In the genomic region with DNA sequence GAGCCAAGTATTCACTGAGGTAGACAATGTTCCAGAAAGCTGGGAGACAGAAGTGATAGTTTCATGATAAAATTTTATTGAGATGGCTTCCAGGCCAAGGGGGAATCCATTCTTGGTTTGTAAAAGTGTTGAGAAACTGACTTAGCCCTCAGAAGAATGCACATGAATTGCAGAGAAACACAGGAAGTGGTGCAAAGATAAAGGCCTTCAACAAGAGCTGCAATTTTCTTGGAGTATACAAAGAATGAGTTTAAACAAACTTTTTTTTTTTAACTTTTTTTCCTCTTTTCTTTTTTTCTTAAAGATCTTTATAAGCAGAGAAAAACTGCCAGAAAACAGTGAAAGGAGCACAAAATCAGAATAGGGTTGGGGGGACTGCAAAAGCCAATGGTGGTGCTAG, we compare ENCODE assay signal across 10 mouse cellular contexts. TPM values are rescaled to one million over a fixed set of nuclear protein-coding genes. Genes with fewer than 3 reads are reported as not detected.
DNase-seq lines count a peak whose midpoint lies in the region; ATAC-seq and TF ChIP-seq lines count a peak whose summit lies in the region.
"Had no signal": no experiment of that assay in that cellular context is flagged by ENCODE, and none has a peak within 500 bp of the region (broad histone marks: within the 10 kb centered on the region; RNA-seq: fewer than 3 reads in every experiment).

No protein-coding gene starts in this region.

- no peak for DNase-seq in kidney, adult 2 months
- DNase-seq in intestine, embryonic 14.5 days (ENCODE audit: low spot score) = no peak
- no peak for DNase-seq in cerebellum, adult 18-20 months
- DNase-seq in embryo, embryonic 10.5 days (ENCODE audit: low spot score) = no peak
- DNase-seq in layer of hippocampus, postnatal 14 days (ENCODE audit: low spot score in 2 of 2) = no peak

- ATAC-seq in kidney, embryonic 15.5 days (replicated peaks; ENCODE audit: low FRiP score) = no peak
- no peak for ATAC-seq in intestine, embryonic 14.5 days (replicated peaks; ENCODE audit: low FRiP score, low TSS enrichment, low read depth)

- TF ChIP-seq CTCF in kidney, adult 2 months (conservative IDR thresholded peaks at IDR 0.05; ENCODE audit: insufficient read depth, insufficient read length, low read depth, low read length) = no peak

- no peaks in the 10 kb centered on the region for H3K27me3 ChIP-seq in kidney, embryonic 15.5 days
- no peaks in the 10 kb centered on the region for H3K27me3 ChIP-seq in kidney, adult 2 months (replicated peaks; ENCODE audit: control insufficient read depth, insufficient read depth, low read length)
- H3K27me3 ChIP-seq in intestine, embryonic 14.5 days (replicated peaks; ENCODE audit: control insufficient read depth, insufficient read depth, low read length) = no peaks in the 10 kb centered on the region
- H3K27me3 ChIP-seq in myocyte (ENCODE audit: control insufficient read depth, insufficient read depth, insufficient read length) = no peaks in the 10 kb centered on the region

- H3K27ac ChIP-seq in kidney, embryonic 15.5 days = 0 out of 2 replicates have a peak overlapping the region, but pooled peaks have one; percentile 99
- H3K27ac ChIP-seq in kidney, adult 2 months (ENCODE audit: insufficient read depth, low read depth, low read length) = no peak overlapping the region
- no peak overlapping the region for H3K27ac ChIP-seq in brown adipose tissue, adult 24 weeks (replicated peaks; ENCODE audit: low read depth, low read length)
- H3K27ac ChIP-seq in intestine, embryonic 14.5 days (ENCODE audit: low read depth) = no peak overlapping the region

- H3K4me1 ChIP-seq in kidney, embryonic 15.5 days = peaks cover 9% of the 10 kb centered on the region
- H3K4me1 ChIP-seq in kidney, adult 2 months (ENCODE audit: control insufficient read depth, insufficient read depth, low read length) = no peaks in the 10 kb centered on the region
- H3K4me1 ChIP-seq in brown adipose tissue, adult 24 weeks (ENCODE audit: control insufficient read depth, insufficient read depth, insufficient read length, low read length) = no peaks in the 10 kb centered on the region
- peaks cover 8% of the 10 kb centered on the region for H3K4me1 ChIP-seq in intestine, embryonic 14.5 days (replicated peaks; ENCODE audit: control insufficient read depth, insufficient read depth, low read length)

- TF ChIP-seq POLR2A in kidney, adult 2 months (IDR thresholded peaks at IDR 0.05; ENCODE audit: low read depth, low read length) = no peak
- TF ChIP-seq POLR2A in myocyte (IDR thresholded peaks at IDR 0.05; ENCODE audit: insufficient read length, low read depth) = no peak

- peaks cover 10% of the 10 kb centered on the region for H3K79me2 ChIP-seq in myocyte (ENCODE audit: control insufficient read depth, insufficient read depth)

- no peak overlapping the region for H3ac ChIP-seq in myocyte (ENCODE audit: control insufficient read depth, insufficient read length)

- H3K9me3 ChIP-seq in kidney, embryonic 15.5 days (replicated peaks) = no peaks in the 10 kb centered on the region
- no peaks in the 10 kb centered on the region for H3K9me3 ChIP-seq in intestine, embryonic 14.5 days (ENCODE audit: control insufficient read depth, low read length)

- H3K4me2 ChIP-seq in kidney, embryonic 15.5 days = peak overlapping the region; percentile 64
- peak overlapping the region; percentile 53 for H3K4me2 ChIP-seq in intestine, embryonic 14.5 days (ENCODE audit: low read length)
- peak overlapping the region; percentile 87 for H3K4me2 ChIP-seq in myocyte (ENCODE audit: low read depth)

- peak overlapping the region; percentile 69 for H3K9ac ChIP-seq in kidney, embryonic 15.5 days
- H3K9ac ChIP-seq in intestine, embryonic 14.5 days (ENCODE audit: low read length) = peak overlapping the region; percentile 85

- H3K4me3 ChIP-seq in kidney, embryonic 15.5 days (replicated peaks) = peak overlapping the region; percentile 90
- no peak overlapping the region for H3K4me3 ChIP-seq in kidney, adult 2 months (ENCODE audit: insufficient read depth, low read depth, low read length)
- H3K4me3 ChIP-seq in brown adipose tissue, adult 24 weeks (ENCODE audit: insufficient read depth, low read depth, low read length) = peak overlapping the region; percentile 85; the same call in 1 of the 2 replicates
- H3K4me3 ChIP-seq in intestine, embryonic 14.5 days (ENCODE audit: low read depth, low read length) = peak overlapping the region; percentile 70
- peak overlapping the region; percentile 84 for H3K4me3 ChIP-seq in myocyte

- no peaks in the 10 kb centered on the region for H3K36me3 ChIP-seq in kidney, embryonic 15.5 days
- no peaks in the 10 kb centered on the region for H3K36me3 ChIP-seq in kidney, adult 2 months (ENCODE audit: control insufficient read depth, insufficient read depth, low read length)
- no peaks in the 10 kb centered on the region for H3K36me3 ChIP-seq in intestine, embryonic 14.5 days (ENCODE audit: control insufficient read depth, insufficient read depth, low read length)
- H3K36me3 ChIP-seq in myocyte (ENCODE audit: control insufficient read depth, insufficient read depth) = no peaks in the 10 kb centered on the region

TF ChIP-seq in myocyte, 11 proteins besides CTCF, POLR2A, EP300 and RAD21:
- TF ChIP-seq E2F4 (IDR thresholded peaks at IDR 0.05; ENCODE audit: insufficient read depth) = no peak
- TF ChIP-seq TCF12 (IDR thresholded peaks at IDR 0.05; ENCODE audit: insufficient read depth, poor library complexity, severe bottlenecking) = no peak
- TF ChIP-seq MAX (IDR thresholded peaks at IDR 0.05; ENCODE audit: low read depth) = no peak
- no peak for TF ChIP-seq POLR2AphosphoS2 (IDR thresholded peaks at IDR 0.05; ENCODE audit: insufficient read length, low read depth)
- TF ChIP-seq MYOG (IDR thresholded peaks at IDR 0.05; ENCODE audit: control insufficient read depth in 1 of 3, insufficient read depth in 1 of 3, insufficient read length in 2 of 3, low read depth in 2 of 3) = no peak
- no peak for TF ChIP-seq MYOD1 (IDR thresholded peaks at IDR 0.05; ENCODE audit: control insufficient read depth in 1 of 3, insufficient read length in 2 of 3, low read depth in 2 of 3)
- TF ChIP-seq SRF (IDR thresholded peaks at IDR 0.05; ENCODE audit: control insufficient read depth, insufficient read length, low read depth) = no peak
- no peak for TF ChIP-seq TCF3 (IDR thresholded peaks at IDR 0.05; ENCODE audit: insufficient read length, low read depth)
- no peak for TF ChIP-seq USF1 (IDR thresholded peaks at IDR 0.05; ENCODE audit: low read depth)
- TF ChIP-seq CEBPB (IDR thresholded peaks at IDR 0.05; ENCODE audit: insufficient read depth, poor library complexity, severe bottlenecking) = no peak
- no peak for TF ChIP-seq REST (IDR thresholded peaks at IDR 0.05; ENCODE audit: insufficient read depth, insufficient read length)

RNA-seq across cellular contexts. Expression of gene Akain1, which starts 23.0 kb away (rescaled TPM):
- polyA plus RNA-seq in kidney, embryonic 15.5 days (2015; fragmentation: Nextera tagmentation; extraction: Ambion mirVana) = not detected in 2 replicates
- not detected in 2 replicates for polyA plus RNA-seq in kidney, adult 2 months (2012; rRNA removed)
- not detected in 2 replicates for polyA plus RNA-seq in brown adipose tissue, adult 24 weeks (2012; ENCODE audit: insufficient read depth, insufficient read length, missing spikeins)
- polyA plus RNA-seq in intestine, embryonic 14.5 days (2014; fragmentation: Nextera tagmentation; extraction: Ambion mirVana) = not detected in 2 replicates
- polyA plus RNA-seq in myocyte (2012; fragmentation: generic; extraction: Trizol) = not detected
- 1 to 10 TPM; 8.9 to 9.1 TPM for total RNA-seq in layer of hippocampus, postnatal 14 days (2021)
- total RNA-seq: granulocyte monocyte progenitor cell, adult 5-6 weeks had no signal
- polyA plus RNA-seq: activated CD4-positive, CD25-positive, alpha-beta regulatory T cell, adult 4 months had no signal

RNA-seq across cellular contexts. Expression of gene Zbtb14, which starts 33.3 kb away (rescaled TPM):
- polyA plus RNA-seq in kidney, embryonic 15.5 days (2015; fragmentation: Nextera tagmentation; extraction: Ambion mirVana) = 24.0 and 26.0 TPM in 2 replicates
- 4.8 and 5.2 TPM in 2 replicates for polyA plus RNA-seq in kidney, adult 2 months (2012; rRNA removed)
- polyA plus RNA-seq in brown adipose tissue, adult 24 weeks (2012; ENCODE audit: insufficient read depth, insufficient read length, missing spikeins) = 8.3 and 8.8 TPM in 2 replicates
- 20.3 and 21.4 TPM in 2 replicates for polyA plus RNA-seq in intestine, embryonic 14.5 days (2014; fragmentation: Nextera tagmentation; extraction: Ambion mirVana)
- 3.8 TPM for polyA plus RNA-seq in myocyte (2012; fragmentation: generic; extraction: Trizol)
- 10 to 100 TPM; 20.9 to 21.6 TPM for total RNA-seq in layer of hippocampus, postnatal 14 days (2021)
